Mouse (Mus musculus) kidney, postnatal 0 days (tissue): ENCODE measurements around the gene Cnksr3. TPM values are rescaled to one million over a fixed set of nuclear protein-coding genes. Genes with fewer than 3 reads are reported as not detected.

ENCODE experiments used
- ATAC-seq: fragments of 200-750 bp; cut with Nextera tagmentation; replicated peaks from 2 replicates; pipeline ENCODE4 v1.8.0; 2017; ENCODE audit warnings: low read depth, moderate number of reproducible peaks, moderate TSS enrichment, moderate library complexity; ENCODE audit not compliant: low FRiP score
- DNase-seq: peaks from one replicate; pipeline ENCODE4 v3.0.0-alpha.2; 2016; ENCODE audit warnings: low spot score
- H3K27ac ChIP-seq: fragments of 300-500 bp; sonication (generic); 2 replicates; pipeline ENCODE4 v1.5.1; 2014; ENCODE audit warnings: mild to moderate bottlenecking
- H3K27me3 ChIP-seq: fragments of 300-500 bp; sonication (generic); 2 replicates; pipeline ENCODE4 v1.6.1; 2014; ENCODE audit warnings: low read length, mixed read lengths; ENCODE audit not compliant: insufficient read depth
- H3K36me3 ChIP-seq: fragments of 300-500 bp; sonication (generic); 2 replicates; pipeline ENCODE4 v1.6.1; 2014; ENCODE audit warnings: low read length, mixed read lengths; ENCODE audit not compliant: insufficient read depth
- H3K4me1 ChIP-seq: fragments of 300-500 bp; sonication (generic); replicated peaks from 2 replicates; pipeline ENCODE4 v1.6.1; 2014; ENCODE audit warnings: antibody characterized with exemption, low read length, mixed read lengths; ENCODE audit not compliant: insufficient read depth
- H3K4me2 ChIP-seq: fragments of 300-500 bp; sonication (generic); 2 replicates; pipeline ENCODE4 v1.6.1; 2014; ENCODE audit warnings: mild to moderate bottlenecking, low read length, moderate library complexity, mixed read lengths
- H3K4me3 ChIP-seq: fragments of 300-500 bp; sonication (generic); replicated peaks from 2 replicates; pipeline ENCODE4 v1.5.1; 2014; ENCODE audit warnings: low read depth, low read length
- H3K9ac ChIP-seq: fragments of 300-500 bp; sonication (generic); 2 replicates; pipeline ENCODE4 v1.6.1; 2014; ENCODE audit warnings: low read depth, low read length
- H3K9me3 ChIP-seq: fragments of 300-500 bp; sonication (generic); replicated peaks from 2 replicates; pipeline ENCODE4 v1.6.1; 2016; ENCODE audit warnings: low read length, inconsistent platforms, mixed read lengths
- CTCF ChIP-seq: IDR thresholded peaks from 2 replicates; pipeline ENCODE4 v1.5.1; 2016; ENCODE audit warnings: antibody characterized with exemption, low read depth, mild to moderate bottlenecking, moderate library complexity
- WGBS: fragments of 180-500 bp; shearing (Covaris S2); extraction: QIAGEN DNeasy Blood & Tissue Kit; methylation state at CpG from one replicate; pipeline ENCODE4 v1.1.7; 2014; 5-methylcytosine and 5-hydroxymethylcytosine counted together
- polyA plus RNA-seq: library from polyadenylated mRNA; unstranded; fragments of >200 nt; fragmentation: Nextera tagmentation; extraction: Ambion mirVana; gene quantifications from 2 replicates; pipeline ENCODE4 v1.2.1, GENCODE M21; 2015

The Cnksr3 gene
- polyA plus RNA-seq, 1 experiment from 2014 or later, result 18.3 TPM

DNA sequence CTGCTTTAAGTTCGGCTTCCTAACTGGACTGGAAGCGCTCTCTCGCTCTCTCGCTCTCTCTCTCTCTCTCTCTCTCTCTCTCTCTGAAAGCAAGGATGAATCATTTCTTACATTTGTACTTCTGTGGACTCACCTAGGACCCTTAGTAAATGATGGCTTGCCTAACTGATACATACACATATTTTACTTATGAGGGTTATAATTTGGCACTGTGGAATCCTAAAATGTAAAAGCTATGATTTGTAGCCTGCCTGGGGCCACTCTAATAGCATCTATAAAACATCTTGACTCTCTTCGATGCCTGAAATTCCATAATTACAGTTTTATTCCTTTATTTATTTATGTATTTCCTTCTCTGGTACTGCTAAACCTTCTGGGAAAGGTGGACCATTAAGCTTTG lies 141.1 kb downstream of the Cnksr3 start:
- WGBS, result 67% methylated on average over 5 of the region's 5 CpGs
- TF ChIP-seq CTCF, result no peak
- H3K9ac ChIP-seq, result no peak overlapping the region

DNA sequence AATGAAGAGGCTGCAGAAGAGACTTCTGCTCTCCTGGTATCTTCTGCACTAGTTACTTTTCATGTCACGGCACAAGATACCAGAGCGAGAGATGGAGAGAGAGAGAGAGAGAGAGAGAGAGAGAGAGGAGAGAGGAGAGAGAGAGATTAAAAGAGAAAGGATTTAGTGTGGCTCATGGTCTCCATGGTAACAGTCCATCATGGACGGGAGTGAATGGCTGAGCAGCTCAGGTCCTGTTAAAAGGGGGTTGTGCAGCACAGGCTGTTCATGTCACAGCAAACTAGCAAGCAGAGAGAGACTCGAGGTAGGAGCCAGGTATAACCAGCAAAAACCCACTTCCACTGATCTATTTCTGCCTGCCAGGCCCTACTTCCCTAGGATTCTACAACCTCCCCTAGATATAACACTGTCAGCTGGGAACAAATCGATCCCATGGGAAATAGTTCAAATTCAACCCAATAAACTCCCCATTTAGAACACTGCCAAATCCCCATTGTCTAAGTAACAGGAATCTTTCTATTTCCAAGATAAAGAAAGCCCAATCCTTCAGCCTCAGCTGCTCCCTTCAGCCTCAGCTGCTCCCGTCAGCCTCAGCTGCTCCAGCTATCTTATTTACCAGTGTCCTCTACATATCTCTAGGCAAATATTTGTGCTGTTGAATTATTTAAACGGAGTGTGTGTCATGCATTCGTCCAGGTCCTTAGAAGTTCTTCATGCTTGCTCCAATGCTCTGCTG lies 141.8 kb downstream of the Cnksr3 start:
- H3K4me1 ChIP-seq, result no peaks in the 10 kb centered on the region
- no peak overlapping the region for H3K9ac ChIP-seq
- ATAC-seq, result no peak
- no peak overlapping the region for H3K4me2 ChIP-seq
- H3K9me3 ChIP-seq, result no peaks in the 10 kb centered on the region
- no peaks in the 10 kb centered on the region for H3K27me3 ChIP-seq
- no peak for TF ChIP-seq CTCF
- no peaks in the 10 kb centered on the region for H3K36me3 ChIP-seq
- no peak overlapping the region for H3K27ac ChIP-seq
- no peak for DNase-seq
- H3K4me3 ChIP-seq, result no peak overlapping the region
- WGBS, result 63% methylated on average over 8 of the region's 8 CpGs

More for the DNA sequence above, 141.1 kb downstream of the Cnksr3 start:
- DNase-seq, result peak; percentile 71
- no peaks in the 10 kb centered on the region for H3K9me3 ChIP-seq
- H3K4me2 ChIP-seq, result no peak overlapping the region
- H3K36me3 ChIP-seq, result no peaks in the 10 kb centered on the region
- H3K27me3 ChIP-seq, result no peaks in the 10 kb centered on the region
- no peak overlapping the region for H3K4me3 ChIP-seq
- H3K27ac ChIP-seq, result no peak overlapping the region
- ATAC-seq, result no peak
- H3K4me1 ChIP-seq, result no peaks in the 10 kb centered on the region

DNA sequence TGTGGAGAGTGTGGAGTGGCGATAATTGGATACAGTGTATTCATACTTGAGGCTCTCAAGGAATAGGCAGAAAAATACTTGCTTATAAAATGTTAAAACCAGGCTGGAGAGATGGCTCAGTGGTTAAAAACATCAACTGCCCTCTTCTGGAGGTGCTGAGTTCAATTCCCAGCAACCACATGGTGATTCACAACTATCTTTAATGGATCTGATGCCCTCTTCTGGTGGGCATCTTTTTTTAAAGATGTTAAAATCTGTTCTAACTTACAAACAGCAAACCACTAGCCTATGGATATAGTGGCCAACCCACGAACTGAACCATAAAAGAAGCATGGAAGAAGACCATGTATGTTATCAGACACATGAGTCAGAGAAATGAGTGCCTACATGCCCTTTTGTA lies 142.9 kb downstream of the Cnksr3 start:
- TF ChIP-seq CTCF, result peak; percentile 10; the same call in 1 of the 2 replicates
- Histone ChIP-seq H3K4me1 (no peaks in the 10 kb centered on the region), H3K27me3 (no peaks in the 10 kb centered on the region), H3K9me3 (no peaks in the 10 kb centered on the region), H3K4me2 (no peak overlapping the region), H3K9ac (no peak overlapping the region), H3K27ac (no peak overlapping the region), H3K4me3 (no peak overlapping the region), H3K36me3 (no peaks in the 10 kb centered on the region)
- no peak for DNase-seq
- WGBS, result 92% methylated on average over 2 of the region's 2 CpGs
- ATAC-seq, result no peak

Other genes with a start within 250 kb of the Cnksr3 start
- 2.3 and 2.6 TPM in 2 replicates for gene Ipcef1, start 159.8 kb downstream of the Cnksr3 start, polyA plus RNA-seq